Mouse (Mus musculus): ENCODE results near the gene Cntnap2. TPM values are rescaled to one million over a fixed set of nuclear protein-coding genes. Genes with fewer than 3 reads are reported as not detected.

Gene Cntnap2
- total and polyA plus RNA-seq, 3 experiments: 0.30 to 0.79 (median 0.44) TPM

DNA sequence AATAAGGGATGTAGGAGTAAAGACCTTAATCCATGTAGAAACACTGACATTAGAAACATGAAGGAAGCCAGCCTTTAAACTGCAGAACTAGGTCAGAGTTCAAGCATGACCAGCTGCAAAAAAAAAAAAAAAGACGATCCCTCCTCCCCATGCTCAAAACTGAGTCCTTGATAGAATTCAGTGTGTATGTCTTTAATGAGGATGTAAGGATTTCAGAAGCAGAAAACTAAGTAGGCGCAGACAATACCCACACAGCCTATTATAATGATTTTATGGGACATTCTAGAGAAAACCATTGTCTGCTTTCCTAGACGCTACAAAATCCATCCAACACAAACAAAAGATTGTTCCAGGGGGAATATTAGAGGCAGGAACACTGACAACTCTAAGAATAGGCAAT is 2168.4 kb downstream of the Cntnap2 start:
- Histone ChIP-seq H3K9ac (ENCODE audit: insufficient read depth, low read depth) (no peak overlapping the region), H3K4me2 (ENCODE audit: insufficient read depth, low read depth, poor library complexity, severe bottlenecking) (no peak overlapping the region), H3K4me1 (ENCODE audit: control insufficient read depth in 1 of 2, insufficient read depth in 2 of 2) (peaks cover 7 to 8% of the 10 kb centered on the region in 2 experiments), H3K27me3 (replicated peaks) (no peaks in the 10 kb centered on the region), H3K36me3 (replicated peaks in 1 of 2; ENCODE audit: control insufficient read depth in 1 of 2, insufficient read depth in 1 of 2, low read length in 1 of 2) (no peaks in the 10 kb centered on the region), H3K4me3 (replicated peaks in 1 of 3; ENCODE audit: low read depth in 2 of 3, low read length in 2 of 3, poor library complexity in 1 of 3) (no peak overlapping the region), H3K79me2 (replicated peaks; ENCODE audit: control insufficient read depth, extremely low read depth, insufficient read depth, poor library complexity, severe bottlenecking) (no peaks in the 10 kb centered on the region), H3K27ac (ENCODE audit: insufficient read depth, low read depth) (no peak overlapping the region), H3K9me3 (replicated peaks; ENCODE audit: low read length) (no peaks in the 10 kb centered on the region)
- TF ChIP-seq UBTF (IDR thresholded peaks at IDR 0.05; ENCODE audit: low read depth, low read length) (no peak), JUND (conservative IDR thresholded peaks at IDR 0.05; ENCODE audit: low read depth, low read length) (no peak), SIN3A (IDR thresholded peaks at IDR 0.05; ENCODE audit: low read length) (no peak), IRF4 (IDR thresholded peaks at IDR 0.05; ENCODE audit: low read depth, low read length) (no peak), USF2 (conservative IDR thresholded peaks at IDR 0.05; ENCODE audit: low read depth, low read length) (no peak), USF1 (IDR thresholded peaks at IDR 0.05; ENCODE audit: low read depth, low read length) (no peak), E2F4 (IDR thresholded peaks at IDR 0.05; ENCODE audit: insufficient replicate concordance, low read depth, low read length) (no peak), ZNF384 (IDR thresholded peaks at IDR 0.05; ENCODE audit: low read depth, low read length) (no peak), NELFE (IDR thresholded peaks at IDR 0.05; ENCODE audit: low read depth, low read length) (no peak), CHD1 (IDR thresholded peaks at IDR 0.05; ENCODE audit: low read depth, low read length) (no peak), MAFK (IDR thresholded peaks at IDR 0.05; ENCODE audit: insufficient replicate concordance, low read length) (no peak), CTCF (conservative IDR thresholded peaks at IDR 0.05 in 1 of 2, IDR thresholded peaks at IDR 0.05 in 1 of 2; ENCODE audit: low read depth in 2 of 2, low read length in 2 of 2) (no peak), ETS1 (conservative IDR thresholded peaks at IDR 0.05; ENCODE audit: low read depth, low read length) (no peak), GABPA (IDR thresholded peaks at IDR 0.05; ENCODE audit: insufficient replicate concordance, low read depth, low read length) (no peak), MXI1 (IDR thresholded peaks at IDR 0.05; ENCODE audit: low read depth, low read length) (no peak)
- dilution Hi-C loops (cut with MboI; ENCODE audit: extremely low pct_ligation_motif_present, extremely low pct_unique_long_range_greater_than_20kb, low sequenced_read_pairs) (no loop called here), in situ Hi-C loops (cut with MboI; ENCODE audit: low pct_ligation_motif_present, low pct_unique_long_range_greater_than_20kb, low sequenced_read_pairs) (no loop called here)
- no peak for DNase-seq (ENCODE audit: extremely low read depth)

DNA sequence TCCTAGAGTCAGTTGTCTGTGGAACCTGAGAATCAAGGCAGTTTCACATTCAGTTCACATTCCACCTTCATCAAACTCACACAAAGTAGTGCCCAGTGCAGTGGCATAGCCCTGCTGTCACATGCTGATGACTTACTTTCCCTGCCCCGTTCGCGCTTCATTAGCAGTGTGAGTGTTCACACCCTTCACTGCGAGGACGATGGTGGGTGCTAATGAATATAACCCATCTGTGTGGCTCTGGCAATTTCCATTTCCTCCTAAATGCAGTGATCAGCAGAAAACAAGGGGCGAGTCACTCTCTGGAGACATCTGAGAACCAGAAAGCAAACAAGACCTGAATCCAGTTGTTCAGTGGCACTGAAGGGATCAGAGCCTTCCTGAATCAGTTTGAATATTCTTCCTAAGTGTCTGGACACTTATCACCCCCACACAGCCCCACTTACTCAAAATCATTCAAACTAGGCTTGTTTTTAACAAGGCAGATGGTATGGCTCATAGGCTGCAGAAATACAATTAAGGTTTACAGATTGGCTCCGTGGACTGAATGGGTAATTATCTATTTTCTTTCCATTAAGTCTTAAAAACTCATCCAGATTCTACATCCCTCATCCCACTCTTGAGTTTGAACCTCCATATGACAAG is 2169.6 kb downstream of the Cntnap2 start:
- peaks cover 7 to 8% of the 10 kb centered on the region in 2 experiments for H3K4me1 ChIP-seq (ENCODE audit: control insufficient read depth in 1 of 2, insufficient read depth in 2 of 2)
- in situ Hi-C loops (cut with MboI; ENCODE audit: low pct_ligation_motif_present, low pct_unique_long_range_greater_than_20kb, low sequenced_read_pairs): no loop called here
- no peaks in the 10 kb centered on the region for H3K36me3 ChIP-seq (replicated peaks in 1 of 2; ENCODE audit: control insufficient read depth in 1 of 2, insufficient read depth in 1 of 2, low read length in 1 of 2)
- peak overlapping the region; percentile 64; the same call in 1 of the 2 replicates for H3K4me2 ChIP-seq (ENCODE audit: insufficient read depth, low read depth, poor library complexity, severe bottlenecking)
- no peak overlapping the region for H3K27ac ChIP-seq (ENCODE audit: insufficient read depth, low read depth)
- no peak overlapping the region for H3K9ac ChIP-seq (ENCODE audit: insufficient read depth, low read depth)
- H3K9me3 ChIP-seq (replicated peaks; ENCODE audit: low read length): no peaks in the 10 kb centered on the region
- no peaks in the 10 kb centered on the region for H3K79me2 ChIP-seq (replicated peaks; ENCODE audit: control insufficient read depth, extremely low read depth, insufficient read depth, poor library complexity, severe bottlenecking)
- dilution Hi-C loops (cut with MboI; ENCODE audit: extremely low pct_ligation_motif_present, extremely low pct_unique_long_range_greater_than_20kb, low sequenced_read_pairs): no loop called here
- no peak for TF ChIP-seq JUND (conservative IDR thresholded peaks at IDR 0.05; ENCODE audit: low read depth, low read length)
- 0 out of 2 replicates have a peak, but pooled peaks have one; percentile 29 for TF ChIP-seq MAFK (IDR thresholded peaks at IDR 0.05; ENCODE audit: insufficient replicate concordance, low read length)
- peak overlapping the region in 1 of 3 experiments; percentile 49 for H3K4me3 ChIP-seq (replicated peaks in 1 of 3; ENCODE audit: low read depth in 2 of 3, low read length in 2 of 3, poor library complexity in 1 of 3)
- no peaks in the 10 kb centered on the region for H3K27me3 ChIP-seq (replicated peaks)
- peak; percentile 15 for DNase-seq (ENCODE audit: extremely low read depth)
